Mouse (Mus musculus): Measurements from ENCODE around the gene Ralgds. TPM values are rescaled to one million over a fixed set of nuclear protein-coding genes. Genes with fewer than 3 reads are reported as not detected.

The Ralgds gene
- polyA plus RNA-seq, 1 experiment from 2014 or later, result 34.3 TPM

DNA sequence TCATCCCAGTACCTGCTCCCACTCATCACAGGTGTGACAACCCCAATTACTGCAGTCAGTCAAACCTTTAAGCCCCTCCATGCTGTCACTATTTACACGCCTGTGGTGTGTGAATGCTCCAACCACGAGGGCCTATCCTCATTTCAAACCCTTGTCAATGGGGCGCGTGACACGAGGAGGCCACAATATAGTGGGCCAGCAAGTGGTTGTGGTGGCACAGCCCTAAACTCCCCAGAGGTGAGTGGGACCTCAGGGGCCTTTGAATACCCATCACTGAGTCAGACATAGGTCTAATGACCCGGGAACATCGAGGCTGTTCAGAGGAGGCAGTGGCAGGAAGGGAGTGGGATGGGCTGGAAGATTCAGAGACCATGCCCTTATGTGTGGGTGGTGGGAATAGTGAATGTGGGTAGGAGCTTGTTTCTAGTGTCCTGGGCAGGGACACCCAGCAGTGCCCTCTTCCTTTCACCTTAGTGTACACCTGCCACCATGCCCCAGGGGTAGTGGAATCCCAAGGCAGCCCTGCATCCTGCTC, 21.0 kb downstream of the Ralgds start:
- H3K27me3 ChIP-seq (ENCODE audit: insufficient read depth, low read length), result no peaks in the 10 kb centered on the region
- H3K9me3 ChIP-seq (ENCODE audit: low read depth, low read length), result no peaks in the 10 kb centered on the region
- 55% methylated on average over 7 of the region's 7 CpGs for WGBS
- no peak for TF ChIP-seq CTCF (IDR thresholded peaks at IDR 0.05; ENCODE audit: low read depth)
- H3K9ac ChIP-seq, result peak overlapping the region; percentile 67
- ATAC-seq (ENCODE audit: insufficient read depth) (no peak), DNase-seq (no peak)
- peak overlapping the region; percentile 37 for H3K27ac ChIP-seq (ENCODE audit: low read depth)
- H3K4me2 ChIP-seq, result peak overlapping the region; percentile 77
- no peaks in the 10 kb centered on the region for H3K36me3 ChIP-seq (ENCODE audit: insufficient read depth)
- H3K4me3 ChIP-seq (ENCODE audit: low read depth, low read length), result peak overlapping the region; percentile 61
- peaks cover 25% of the 10 kb centered on the region for H3K4me1 ChIP-seq (ENCODE audit: insufficient read depth)

DNA sequence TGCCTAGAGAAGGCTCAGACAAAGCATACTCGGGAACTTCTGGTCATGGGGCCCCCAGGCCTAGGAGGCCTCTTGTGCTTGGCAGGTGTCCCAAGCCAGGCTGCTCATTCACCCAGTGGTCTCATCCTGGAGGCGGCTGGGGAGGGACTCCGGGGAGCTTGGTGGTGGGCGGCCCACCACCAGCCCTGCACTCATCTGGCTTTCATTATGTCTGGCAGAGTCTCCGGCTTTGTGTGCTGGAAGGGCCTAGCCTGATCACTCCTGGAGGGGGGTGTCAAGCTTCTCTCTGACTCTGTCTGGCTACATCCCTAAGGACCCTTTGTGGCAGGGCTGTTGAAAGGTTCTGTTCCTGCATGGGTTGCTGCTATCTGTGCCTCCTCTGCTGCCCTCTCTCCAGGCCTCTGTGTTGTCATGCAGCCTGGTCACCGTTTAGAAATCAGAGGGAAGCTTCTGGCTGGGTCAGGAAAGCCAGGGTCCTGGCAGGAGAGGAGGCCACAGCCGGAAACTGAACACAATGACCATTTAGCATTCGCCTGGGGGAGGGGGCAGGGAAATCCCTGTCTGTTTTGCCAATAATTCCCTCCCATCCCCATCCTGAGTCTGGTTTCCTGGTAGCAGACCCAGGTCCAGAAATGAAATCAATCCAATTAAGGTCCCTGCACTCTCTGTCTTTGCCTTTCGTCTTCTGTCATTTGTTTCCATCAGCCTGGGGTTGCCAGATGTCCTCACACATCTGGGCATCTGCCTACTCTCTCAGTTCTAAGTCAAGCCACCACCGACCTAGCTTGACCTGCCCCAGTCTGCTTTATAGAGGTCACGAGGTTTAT, 21.7 kb downstream of the Ralgds start:
- 0 out of 2 replicates have a peak overlapping the region, but pooled peaks have one; percentile 0 for H3K9ac ChIP-seq
- no peaks in the 10 kb centered on the region for H3K27me3 ChIP-seq (ENCODE audit: insufficient read depth, low read length)
- peaks cover 31% of the 10 kb centered on the region for H3K4me1 ChIP-seq (ENCODE audit: insufficient read depth)
- WGBS, result 39% methylated on average over 11 of the region's 11 CpGs
- peak; percentile 9; the same call in 1 of the 2 replicates for ATAC-seq (ENCODE audit: insufficient read depth)
- peak overlapping the region; percentile 37 for H3K27ac ChIP-seq (ENCODE audit: low read depth)
- H3K4me2 ChIP-seq, result peak overlapping the region; percentile 77
- no peaks in the 10 kb centered on the region for H3K36me3 ChIP-seq (ENCODE audit: insufficient read depth)
- no peak for TF ChIP-seq CTCF (IDR thresholded peaks at IDR 0.05; ENCODE audit: low read depth)
- peak; percentile 53 for DNase-seq
- no peaks in the 10 kb centered on the region for H3K9me3 ChIP-seq (ENCODE audit: low read depth, low read length)
- H3K4me3 ChIP-seq (ENCODE audit: low read depth, low read length), result peak overlapping the region; percentile 61

DNA sequence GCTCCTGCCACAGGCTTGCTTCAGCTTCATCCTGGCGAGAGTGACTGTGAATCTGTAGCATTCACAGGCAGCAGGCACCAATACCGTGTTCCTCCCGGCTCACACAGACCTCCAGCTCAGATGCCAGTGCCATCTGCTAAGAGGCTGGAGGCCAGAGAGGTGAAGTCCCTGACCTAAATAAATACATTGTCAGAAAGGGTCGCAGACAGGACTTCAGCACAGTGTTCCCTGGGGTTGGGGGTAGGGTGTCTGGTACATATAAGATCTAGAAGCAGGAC, 22.3 kb downstream of the Ralgds start:
- Histone ChIP-seq H3K36me3 (ENCODE audit: insufficient read depth) (no peaks in the 10 kb centered on the region), H3K9ac (0 out of 2 replicates have a peak overlapping the region, but pooled peaks have one; percentile 0), H3K4me3 (ENCODE audit: low read depth, low read length) (peak overlapping the region; percentile 10; the same call in 1 of the 2 replicates), H3K4me1 (ENCODE audit: insufficient read depth) (peaks cover 36% of the 10 kb centered on the region), H3K27ac (ENCODE audit: low read depth) (peak overlapping the region; percentile 37; the same call in 1 of the 2 replicates), H3K9me3 (ENCODE audit: low read depth, low read length) (no peaks in the 10 kb centered on the region), H3K27me3 (ENCODE audit: insufficient read depth, low read length) (no peaks in the 10 kb centered on the region), H3K4me2 (peak overlapping the region; percentile 77)
- TF ChIP-seq CTCF (IDR thresholded peaks at IDR 0.05; ENCODE audit: low read depth), result no peak
- 31% methylated on average over 4 of the region's 4 CpGs for WGBS
- no peak for ATAC-seq (ENCODE audit: insufficient read depth)
- DNase-seq, result no peak

DNA sequence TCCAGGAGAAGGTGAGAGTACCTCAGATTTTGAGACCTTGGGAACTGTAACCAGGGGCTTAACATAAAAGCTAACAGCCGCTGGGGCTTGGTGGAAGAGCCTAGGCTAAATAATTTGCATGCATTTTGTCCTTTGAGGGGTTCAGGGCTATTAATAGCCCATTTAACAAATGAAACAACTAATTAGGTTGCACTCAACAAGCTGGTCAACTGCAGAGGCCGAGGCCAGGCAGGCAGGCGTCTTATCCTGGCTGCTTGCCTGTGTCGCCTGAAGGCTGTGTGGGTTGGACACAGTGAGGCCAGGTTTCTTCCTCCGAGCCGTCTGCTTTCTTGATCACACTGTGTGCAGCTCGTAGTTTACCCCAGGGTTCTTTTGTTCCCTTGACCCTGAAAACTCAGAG, 22.7 kb downstream of the Ralgds start:
- 31% methylated on average over 7 of the region's 7 CpGs for WGBS
- no peaks in the 10 kb centered on the region for H3K36me3 ChIP-seq (ENCODE audit: insufficient read depth)
- H3K4me1 ChIP-seq (ENCODE audit: insufficient read depth), result peaks cover 36% of the 10 kb centered on the region
- no peaks in the 10 kb centered on the region for H3K9me3 ChIP-seq (ENCODE audit: low read depth, low read length)
- peak overlapping the region; percentile 10; the same call in 1 of the 2 replicates for H3K4me3 ChIP-seq (ENCODE audit: low read depth, low read length)
- peak; percentile 73 for DNase-seq
- no peak for ATAC-seq (ENCODE audit: insufficient read depth)
- no peaks in the 10 kb centered on the region for H3K27me3 ChIP-seq (ENCODE audit: insufficient read depth, low read length)
- H3K4me2 ChIP-seq, result peak overlapping the region; percentile 77
- H3K27ac ChIP-seq (ENCODE audit: low read depth), result peak overlapping the region; percentile 37; the same call in 1 of the 2 replicates
- H3K9ac ChIP-seq, result no peak overlapping the region
- TF ChIP-seq CTCF (IDR thresholded peaks at IDR 0.05; ENCODE audit: low read depth), result no peak

- no peak for TF ChIP-seq CTCF (IDR thresholded peaks at IDR 0.05; ENCODE audit: low read depth)
- Histone ChIP-seq H3K4me1 (ENCODE audit: insufficient read depth) (peaks cover 36% of the 10 kb centered on the region), H3K36me3 (ENCODE audit: insufficient read depth) (no peaks in the 10 kb centered on the region), H3K4me3 (ENCODE audit: low read depth, low read length) (no peak overlapping the region), H3K9ac (no peak overlapping the region), H3K9me3 (ENCODE audit: low read depth, low read length) (no peaks in the 10 kb centered on the region), H3K27me3 (ENCODE audit: insufficient read depth, low read length) (no peaks in the 10 kb centered on the region), H3K27ac (ENCODE audit: low read depth) (peak overlapping the region; percentile 37; the same call in 1 of the 2 replicates), H3K4me2 (peak overlapping the region; percentile 77)
- ATAC-seq (ENCODE audit: insufficient read depth), result peak; percentile 14; the same call in 1 of the 2 replicates
- WGBS, result 34% methylated on average over 4 of the region's 4 CpGs
- peak; percentile 81 for DNase-seq
These were observed 23.2 kb downstream of the Ralgds start for GRCm38 (mm10) chr2:28536166-28536565.

- peaks cover under 1% of the 10 kb centered on the region; the same call in 1 of the 2 replicates for H3K36me3 ChIP-seq (ENCODE audit: insufficient read depth)
- no peaks in the 10 kb centered on the region for H3K27me3 ChIP-seq (ENCODE audit: insufficient read depth, low read length)
- ATAC-seq (ENCODE audit: insufficient read depth) (no peak), DNase-seq (no peak)
- TF ChIP-seq CTCF (IDR thresholded peaks at IDR 0.05; ENCODE audit: low read depth), result no peak
- WGBS, result 66% methylated on average over 11 of the region's 11 CpGs
- H3K4me2 ChIP-seq, result no peak overlapping the region
- H3K9ac ChIP-seq, result no peak overlapping the region
- H3K9me3 ChIP-seq (ENCODE audit: low read depth, low read length), result no peaks in the 10 kb centered on the region
- peak overlapping the region; percentile 27; the same call in 1 of the 2 replicates for H3K27ac ChIP-seq (ENCODE audit: low read depth)
- peaks cover 36% of the 10 kb centered on the region for H3K4me1 ChIP-seq (ENCODE audit: insufficient read depth)
- no peak overlapping the region for H3K4me3 ChIP-seq (ENCODE audit: low read depth, low read length)
These were observed 24.1 kb downstream of the Ralgds start for GRCm38 (mm10) chr2:28536766-28537633.

DNA sequence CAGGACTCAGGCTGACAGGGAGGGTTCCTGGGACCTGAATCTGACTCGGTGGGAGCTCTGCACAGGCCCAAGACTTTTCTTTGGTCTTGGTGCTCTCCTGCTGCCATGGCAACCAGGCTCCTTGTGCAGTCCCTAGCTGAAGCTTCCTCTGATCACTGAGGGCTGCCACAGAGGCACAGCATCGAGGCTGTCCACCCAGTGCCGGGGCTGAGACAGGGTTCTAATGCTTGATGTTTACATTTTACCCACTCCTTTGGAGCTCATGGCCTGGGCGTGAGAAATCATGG, 24.7 kb downstream of the Ralgds start:
- Histone ChIP-seq H3K9me3 (ENCODE audit: low read depth, low read length) (no peaks in the 10 kb centered on the region), H3K4me1 (ENCODE audit: insufficient read depth) (peaks cover 36% of the 10 kb centered on the region), H3K27ac (ENCODE audit: low read depth) (no peak overlapping the region), H3K27me3 (ENCODE audit: insufficient read depth, low read length) (no peaks in the 10 kb centered on the region), H3K36me3 (ENCODE audit: insufficient read depth) (peaks cover 6% of the 10 kb centered on the region), H3K4me3 (ENCODE audit: low read depth, low read length) (no peak overlapping the region), H3K9ac (no peak overlapping the region), H3K4me2 (no peak overlapping the region)
- DNase-seq (no peak), ATAC-seq (ENCODE audit: insufficient read depth) (no peak)
- TF ChIP-seq CTCF (IDR thresholded peaks at IDR 0.05; ENCODE audit: low read depth), result no peak
- WGBS, result 30% methylated on average over 4 of the region's 4 CpGs
